Mouse (Mus musculus) ES-E14 (cell line): ENCODE measurements around the gene St3gal3. TPM values are rescaled to one million over a fixed set of nuclear protein-coding genes. Genes with fewer than 3 reads are reported as not detected.

Experiments
- DNase-seq: peaks from one replicate; pipeline ENCODE4 v3.0.0-alpha.2; 2013; ENCODE audit warnings: low read depth, low spot score
- H3K27ac ChIP-seq: 2 replicates; pipeline ENCODE4 v1.5.1; 2012; ENCODE audit warnings: low read depth, mild to moderate bottlenecking, low read length, moderate library complexity, mixed read lengths; ENCODE audit not compliant: poor library complexity, insufficient read depth, severe bottlenecking
- H3K36me3 ChIP-seq: 2 replicates; pipeline ENCODE4 v1.6.1; 2012; ENCODE audit warnings: mild to moderate bottlenecking, low read length, moderate library complexity, mixed read lengths; ENCODE audit not compliant: control insufficient read depth, poor library complexity, insufficient read depth, severe bottlenecking
- H3K4me1 ChIP-seq, 2 experiments: fragments of 150-350 bp in 1 of 2; sonication (generic) in 1 of 2; 2 replicates each; pipeline ENCODE4 v1.6.1; 2012; ENCODE audit warnings: low read length in 2 of 2, mild to moderate bottlenecking in 1 of 2, mixed read lengths in 1 of 2; ENCODE audit not compliant: control insufficient read depth in 2 of 2, insufficient read depth in 2 of 2, poor library complexity in 1 of 2
- H3K4me3 ChIP-seq, 2 experiments: fragments of 150-350 bp in 1 of 2; sonication (generic) in 1 of 2; 2 replicates each; pipeline ENCODE4 v1.5.1; 2012; ENCODE audit warnings: low read length in 2 of 2, low read depth in 1 of 2, mild to moderate bottlenecking in 1 of 2, mixed read lengths in 1 of 2; ENCODE audit not compliant: insufficient read depth in 1 of 2, poor library complexity in 1 of 2, severe bottlenecking in 1 of 2
- H3K9ac ChIP-seq: 2 replicates; pipeline ENCODE4 v1.6.1; 2012; ENCODE audit warnings: low read depth, mild to moderate bottlenecking, low read length, mixed read lengths; ENCODE audit not compliant: poor library complexity, insufficient read depth, severe bottlenecking
- H3K9me3 ChIP-seq: fragments of 150-350 bp; sonication (generic); 2 replicates; pipeline ENCODE4 v1.6.1; 2012; ENCODE audit warnings: low read depth, mild to moderate bottlenecking, low read length; ENCODE audit not compliant: control insufficient read depth, insufficient read depth
- CHD2 ChIP-seq: IDR thresholded peaks from 2 replicates; pipeline ENCODE4 v1.6.1; 2014; ENCODE audit warnings: mild to moderate bottlenecking, low read depth, low read length, inconsistent platforms
- HCFC1 ChIP-seq: IDR thresholded peaks from 2 replicates; pipeline ENCODE4 v1.6.1; 2012; ENCODE audit warnings: low read length, inconsistent platforms, borderline replicate concordance; ENCODE audit not compliant: insufficient read depth
- MAFK ChIP-seq: IDR thresholded peaks from 2 replicates; pipeline ENCODE4 v1.6.1; 2014; ENCODE audit warnings: mild to moderate bottlenecking, low read depth, low read length, inconsistent platforms; ENCODE audit not compliant: insufficient read depth
- ZC3H11A ChIP-seq: IDR thresholded peaks from 2 replicates; pipeline ENCODE4 v1.6.1; 2012; ENCODE audit warnings: low read depth, mild to moderate bottlenecking, inconsistent platforms, low read length, borderline replicate concordance
- ZNF384 ChIP-seq: IDR thresholded peaks from 2 replicates; pipeline ENCODE4 v1.6.1; 2012; ENCODE audit warnings: low read depth, low read length, inconsistent platforms
- in situ Hi-C, 2 experiments: fragments of 600-800 bp; cut with MboI; formaldehyde crosslinking; loops; one replicate each; pipeline ENCODE4 v1.15.1; 2025; ENCODE audit warnings: low sequenced_read_pairs in 2 of 2, inconsistent platforms in 1 of 2; ENCODE audit not compliant: unreplicated experiment in 2 of 2
- total RNA-seq: library from RNA; depleted of rRNA; stranded (reverse); fragments of 300-350 nt; gene quantifications from 2 replicates; pipeline ENCODE4 v1.2.3, GENCODE M21; 2012

St3gal3 gene
- total RNA-seq, 1 experiment, result 10.9 TPM

GRCm38 (mm10) chr4:117923450-117923849, 211.3 kb downstream of the St3gal3 start:
- Histone ChIP-seq H3K9ac (no peak overlapping the region), H3K36me3 (peaks cover 2% of the 10 kb centered on the region; the same call in 1 of the 2 replicates), H3K4me1 (no peaks in the 10 kb centered on the region; a peak in 1 of 4 replicates), H3K27ac (no peak overlapping the region), H3K4me3 (no peak overlapping the region), H3K9me3 (no peaks in the 10 kb centered on the region)
- in situ Hi-C loops, result no loop called here
- TF ChIP-seq MAFK (no peak), HCFC1 (no peak), ZNF384 (no peak), ZC3H11A (no peak), CHD2 (no peak)
- no peak for DNase-seq

GRCm38 (mm10) chr4:117921358-117921757, 213.4 kb downstream of the St3gal3 start:
- no peak overlapping the region for H3K9ac ChIP-seq

GRCm38 (mm10) chr4:117918762-117919161, 216.0 kb downstream of the St3gal3 start:
- no peaks in the 10 kb centered on the region for H3K9me3 ChIP-seq
- H3K27ac ChIP-seq, result no peak overlapping the region
- in situ Hi-C loops, result no loop called here

More at GRCm38 (mm10) chr4:117921358-117921757, 213.4 kb downstream of the St3gal3 start:
- in situ Hi-C loops, result no loop called here
- peaks cover 2% of the 10 kb centered on the region; the same call in 1 of the 2 replicates for H3K36me3 ChIP-seq
- H3K4me1 ChIP-seq, result no peaks in the 10 kb centered on the region; a peak in 1 of 4 replicates
- no peaks in the 10 kb centered on the region for H3K9me3 ChIP-seq
- no peak overlapping the region for H3K4me3 ChIP-seq
- no peak for TF ChIP-seq ZNF384
- H3K27ac ChIP-seq, result no peak overlapping the region
- DNase-seq, result no peak

GRCm38 (mm10) chr4:117918261-117918660, 216.5 kb downstream of the St3gal3 start:
- in situ Hi-C loops, result no loop called here
- H3K4me1 ChIP-seq, result peaks cover 0 to 6% of the 10 kb centered on the region in 2 experiments; a peak in 2 of 4 replicates
- H3K9ac ChIP-seq, result no peak overlapping the region
- H3K9me3 ChIP-seq, result no peaks in the 10 kb centered on the region
- H3K36me3 ChIP-seq, result no peaks in the 10 kb centered on the region
- TF ChIP-seq MAFK (no peak), ZC3H11A (no peak), HCFC1 (no peak), ZNF384 (no peak), CHD2 (no peak)
- no peak for DNase-seq
- no peak overlapping the region for H3K4me3 ChIP-seq
- H3K27ac ChIP-seq, result no peak overlapping the region

More at GRCm38 (mm10) chr4:117918762-117919161, 216.0 kb downstream of the St3gal3 start:
- Histone ChIP-seq H3K4me1 (peaks cover 0 to 3% of the 10 kb centered on the region in 2 experiments; a peak in 2 of 4 replicates), H3K9ac (no peak overlapping the region), H3K36me3 (no peaks in the 10 kb centered on the region), H3K4me3 (no peak overlapping the region)
- TF ChIP-seq HCFC1, result no peak
- TF ChIP-seq ZC3H11A, result no peak
- TF ChIP-seq ZNF384, result no peak
- TF ChIP-seq MAFK, result no peak
- TF ChIP-seq CHD2, result no peak
- no peak for DNase-seq

DNA sequence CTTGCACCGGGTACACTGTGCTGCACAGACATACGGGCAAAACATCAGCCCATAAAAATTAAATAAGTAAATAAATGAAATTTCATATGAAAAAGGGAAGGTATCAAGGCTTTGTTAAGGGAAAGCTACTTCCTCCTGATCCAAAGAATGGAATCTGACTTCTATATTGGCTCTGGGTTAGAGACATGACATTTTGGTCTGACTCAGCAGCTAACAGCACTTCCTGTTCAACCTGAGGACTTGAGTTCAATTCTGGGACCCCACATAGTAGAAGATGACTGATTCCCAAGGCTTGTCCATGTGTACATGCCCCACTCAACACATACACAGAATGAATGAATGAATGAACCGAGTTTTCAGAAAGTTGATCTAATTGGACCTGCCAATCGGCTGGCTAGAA, 216.9 kb downstream of the St3gal3 start:
- Histone ChIP-seq H3K4me1 (peaks cover 0 to 10% of the 10 kb centered on the region in 2 experiments; a peak in 2 of 4 replicates), H3K36me3 (no peaks in the 10 kb centered on the region), H3K27ac (no peak overlapping the region), H3K9me3 (no peaks in the 10 kb centered on the region), H3K4me3 (no peak overlapping the region), H3K9ac (no peak overlapping the region)
- DNase-seq, result no peak
- no peak for TF ChIP-seq CHD2
- TF ChIP-seq ZNF384, result no peak
- no peak for TF ChIP-seq MAFK
- in situ Hi-C loops, result no loop called here
